Mouse (Mus musculus) neural tube, embryonic 15.5 days (tissue): ENCODE measurements around the gene Layn. TPM values are rescaled to one million over a fixed set of nuclear protein-coding genes. Genes with fewer than 3 reads are reported as not detected.

Source experiments
- ATAC-seq: fragments of 200-750 bp; cut with Nextera tagmentation; 2 replicates; pipeline ENCODE4 v1.8.0; 2017; ENCODE audit warnings: mild to moderate bottlenecking, moderate TSS enrichment, moderate library complexity; ENCODE audit not compliant: low FRiP score
- H3K27ac ChIP-seq: fragments of 300-500 bp; sonication (generic); replicated peaks from 2 replicates; pipeline ENCODE4 v1.5.1; 2015; ENCODE audit warnings: mild to moderate bottlenecking, inconsistent platforms
- H3K27me3 ChIP-seq: fragments of 300-500 bp; sonication (generic); replicated peaks from 2 replicates; pipeline ENCODE4 v1.6.1; 2015; ENCODE audit warnings: inconsistent platforms
- H3K36me3 ChIP-seq: fragments of 300-500 bp; sonication (generic); 2 replicates; pipeline ENCODE4 v1.6.1; 2015; ENCODE audit warnings: inconsistent platforms
- H3K4me1 ChIP-seq: fragments of 300-500 bp; sonication (generic); 2 replicates; pipeline ENCODE4 v1.6.1; 2015; ENCODE audit warnings: inconsistent platforms
- H3K4me2 ChIP-seq: fragments of 300-500 bp; sonication (generic); 2 replicates; pipeline ENCODE4 v1.6.1; 2015; ENCODE audit warnings: inconsistent platforms, mild to moderate bottlenecking, moderate library complexity
- H3K4me3 ChIP-seq: fragments of 300-500 bp; sonication (generic); replicated peaks from 2 replicates; pipeline ENCODE4 v1.5.1; 2015; ENCODE audit warnings: mild to moderate bottlenecking, inconsistent platforms
- H3K9ac ChIP-seq: fragments of 300-500 bp; sonication (generic); replicated peaks from 2 replicates; pipeline ENCODE4 v1.6.1; 2015; ENCODE audit warnings: mild to moderate bottlenecking, inconsistent platforms
- H3K9me3 ChIP-seq: fragments of 300-500 bp; sonication (generic); replicated peaks from 2 replicates; pipeline ENCODE4 v1.6.1; 2016; ENCODE audit warnings: inconsistent platforms
- WGBS: fragments of 180-500 bp; shearing (Covaris S2); methylation state at CpG from one replicate; pipeline ENCODE4 v1.1.7; 2015; ENCODE audit warnings: mixed read lengths; 5-methylcytosine and 5-hydroxymethylcytosine counted together
- microRNA counts: library from miRNA; unstranded; fragments of <30 nt; microRNA quantifications from one replicate; lab custom pipeline; 2016
- microRNA-seq: library from miRNA; unstranded; fragments of <30 nt; microRNA quantifications from one replicate; pipeline ENCODE4, GENCODE M21; 2017
- polyA plus RNA-seq: library from polyadenylated mRNA; unstranded; fragments of >200 nt; fragmentation: Nextera tagmentation; extraction: Ambion mirVana; gene quantifications from 2 replicates; pipeline ENCODE4 v1.2.1, GENCODE M21; 2015

The Layn gene
- polyA plus RNA-seq, 1 experiment from 2014 or later, result 5.2 TPM

GRCm38 (mm10) chr9:51007726-51008067 lies 69.2 kb downstream of the Layn start:
- Histone ChIP-seq H3K4me1 (peaks cover 18% of the 10 kb centered on the region), H3K4me3 (peak overlapping the region; percentile 87), H3K9me3 (no peaks in the 10 kb centered on the region), H3K36me3 (no peaks in the 10 kb centered on the region), H3K27ac (peak overlapping the region; percentile 91), H3K4me2 (peak overlapping the region; percentile 69), H3K27me3 (no peaks in the 10 kb centered on the region), H3K9ac (peak overlapping the region; percentile 82)
- WGBS, result 14% methylated on average over 10 of the region's 10 CpGs
- no peak for ATAC-seq

GRCm38 (mm10) chr9:51006846-51007245 lies 70.0 kb downstream of the Layn start:
- Histone ChIP-seq H3K4me2 (peak overlapping the region; percentile 69), H3K4me3 (no peak overlapping the region), H3K36me3 (no peaks in the 10 kb centered on the region), H3K4me1 (peaks cover 18% of the 10 kb centered on the region), H3K9me3 (no peaks in the 10 kb centered on the region), H3K27me3 (no peaks in the 10 kb centered on the region), H3K27ac (no peak overlapping the region), H3K9ac (no peak overlapping the region)
- 4% methylated on average over 4 of the region's 4 CpGs for WGBS
- ATAC-seq, result no peak

MicroRNAs within 50 kb of the gene (microRNA counts, 519-probe panel; counts per million panel counts)
- microRNA mmu-miR-34b-3p (lab: Ali Mortazavi, UCI) (1,722 counts per million, percentile 27 among the panel's probes with 10 or more counts), microRNA mmu-miR-34b-5p (lab: Ali Mortazavi, UCI) (1,993 counts per million, percentile 42 among the panel's probes with 10 or more counts), microRNA mmu-miR-34c (lab: Ali Mortazavi, UCI) (3,303 counts per million, percentile 80 among the panel's probes with 10 or more counts)

Small RNA genes within 50 kb of the gene (microRNA-seq; reads per million reads assigned to microRNA genes)
- gene Mir34b (15.6 reads per million, percentile 30 among the genes with 10 or more reads in this experiment), gene Mir34c (307 reads per million, percentile 67 among the genes with 10 or more reads in this experiment)

Other genes starting within 250 kb of the Layn start
- 43.8 and 50.8 TPM in 2 replicates for gene Ppp2r1b, start 231.8 kb downstream of the Layn start, polyA plus RNA-seq
- 14.9 and 19.4 TPM in 2 replicates for gene Sik2, start 68.0 kb downstream of the Layn start, polyA plus RNA-seq
- gene Btg4, start 16.2 kb downstream of the Layn start, polyA plus RNA-seq, result not detected in 2 replicates
- 0.37 TPM in 2 replicates for gene 4833427G06Rik, start 25.0 kb upstream of the Layn start, polyA plus RNA-seq
- 0.19 TPM in 1 of 2 replicates, not detected in the other for gene Gm32742, start 88.4 kb upstream of the Layn start, polyA plus RNA-seq
- gene Pou2af1, start 136.6 kb upstream of the Layn start, polyA plus RNA-seq, result 0.09 and 0.38 TPM in 2 replicates
- 0.70 and 2.1 TPM in 2 replicates for gene Colca2, start 201.5 kb upstream of the Layn start, polyA plus RNA-seq